Mouse (Mus musculus) CH12.LX (cell line): Measurements from ENCODE around the gene Pou2f1. TPM values are rescaled to one million over a fixed set of nuclear protein-coding genes. Genes with fewer than 3 reads are reported as not detected.
A peak's percentile ranks its signal among the peaks of the same experiment; 100 is the strongest.

Experiments used
- DNase-seq: peaks from one replicate; pipeline ENCODE4 v3.0.0-alpha.2; 2013; ENCODE audit errors: extremely low read depth
- H3K27ac ChIP-seq: 2 replicates; pipeline ENCODE4 v1.5.1; 2012; ENCODE audit warnings: low read depth, mild to moderate bottlenecking, control low read depth, moderate library complexity; ENCODE audit not compliant: insufficient read depth
- H3K27me3 ChIP-seq: replicated peaks from 2 replicates; pipeline ENCODE3; 2012; ENCODE audit warnings: inconsistent platforms
- H3K36me3 ChIP-seq, 2 experiments: replicated peaks in 1 of 2; 2 replicates each; pipeline versions ENCODE3 to v1.6.1; 2012; ENCODE audit warnings: inconsistent platforms in 1 of 2, low read length in 1 of 2, mild to moderate bottlenecking in 1 of 2, mixed read lengths in 1 of 2, moderate library complexity in 1 of 2; ENCODE audit not compliant: control insufficient read depth in 1 of 2, insufficient read depth in 1 of 2
- H3K4me1 ChIP-seq, 2 experiments: 2 replicates each; pipeline ENCODE4 v1.6.1; 2012; ENCODE audit warnings: inconsistent platforms in 1 of 2, moderate library complexity in 1 of 2; ENCODE audit not compliant: insufficient read depth in 2 of 2, control insufficient read depth in 1 of 2
- H3K4me2 ChIP-seq: 2 replicates; pipeline ENCODE4 v1.6.1; 2012; ENCODE audit warnings: low read depth, mild to moderate bottlenecking, control low read depth; ENCODE audit not compliant: poor library complexity, insufficient read depth, severe bottlenecking
- H3K4me3 ChIP-seq, 3 experiments: fragments of 150-350 bp in 1 of 3; sonication (generic) in 1 of 3; replicated peaks in 1 of 3; 2 replicates each; pipeline versions ENCODE3 to v1.5.1; 2011 to 2012; ENCODE audit warnings: low read depth in 2 of 3, low read length in 2 of 3, mild to moderate bottlenecking in 2 of 3, moderate library complexity in 2 of 3, control low read depth in 1 of 3, improper control_type of control experiment in 1 of 3, inconsistent platforms in 1 of 3, mixed read lengths in 1 of 3; ENCODE audit not compliant: poor library complexity in 1 of 3
- H3K79me2 ChIP-seq: replicated peaks from 2 replicates; pipeline ENCODE4 v1.6.1; 2012; ENCODE audit warnings: mild to moderate bottlenecking, moderate library complexity; ENCODE audit not compliant: control insufficient read depth, poor library complexity, insufficient read depth, severe bottlenecking; ENCODE audit errors: extremely low read depth
- H3K9ac ChIP-seq: 2 replicates; pipeline ENCODE4 v1.6.1; 2012; ENCODE audit warnings: low read depth, mild to moderate bottlenecking, control low read depth, moderate library complexity; ENCODE audit not compliant: insufficient read depth
- H3K9me3 ChIP-seq: replicated peaks from 2 replicates; pipeline ENCODE3; 2012; ENCODE audit warnings: low read length, inconsistent platforms, mixed read lengths
- CHD1 ChIP-seq: IDR thresholded peaks from 2 replicates; pipeline ENCODE4 v1.6.1; 2012; ENCODE audit warnings: low read depth, low read length, improper control_type of control experiment, inconsistent platforms
- EP300 ChIP-seq: IDR thresholded peaks from 2 replicates; pipeline ENCODE4 v1.6.1; 2011; ENCODE audit warnings: low read length, improper control_type of control experiment
- ETS1 ChIP-seq: conservative IDR thresholded peaks from 2 replicates; pipeline ENCODE4 v1.6.1; 2012; ENCODE audit warnings: low read depth, mild to moderate bottlenecking, inconsistent platforms, low read length, improper control_type of control experiment, moderate library complexity
- HCFC1 ChIP-seq: IDR thresholded peaks from 2 replicates; pipeline ENCODE4 v1.6.1; 2012; ENCODE audit warnings: low read depth, mild to moderate bottlenecking, inconsistent platforms, low read length, improper control_type of control experiment
- JUND ChIP-seq: conservative IDR thresholded peaks from 2 replicates; pipeline ENCODE4 v1.6.1; 2011; ENCODE audit warnings: low read depth, low read length, improper control_type of control experiment
- MAFK ChIP-seq: IDR thresholded peaks from 2 replicates; pipeline ENCODE4 v1.6.1; 2011; ENCODE audit warnings: low read length, improper control_type of control experiment; ENCODE audit not compliant: insufficient replicate concordance
- MAX ChIP-seq: IDR thresholded peaks from 2 replicates; pipeline ENCODE4 v1.6.1; 2011; ENCODE audit warnings: low read length, improper control_type of control experiment
- MXI1 ChIP-seq: IDR thresholded peaks from 2 replicates; pipeline ENCODE4 v1.6.1; 2011; ENCODE audit warnings: mild to moderate bottlenecking, low read depth, low read length, improper control_type of control experiment
- MYC ChIP-seq: IDR thresholded peaks from 2 replicates; pipeline ENCODE4 v1.6.1; 2011; ENCODE audit warnings: low read depth, mild to moderate bottlenecking, improper control_type of control experiment, low read length
- NELFE ChIP-seq: IDR thresholded peaks from 2 replicates; pipeline ENCODE4 v1.6.1; 2011; ENCODE audit warnings: low read depth, low read length, improper control_type of control experiment
- POLR2A ChIP-seq: IDR thresholded peaks from 2 replicates; pipeline ENCODE4 v1.6.1; 2011; ENCODE audit warnings: low read depth, mild to moderate bottlenecking, improper control_type of control experiment, low read length
- POLR2AphosphoS2 ChIP-seq: IDR thresholded peaks from 2 replicates; pipeline ENCODE4 v1.6.1; 2011; ENCODE audit warnings: low read depth, low read length, improper control_type of control experiment
- SIN3A ChIP-seq: IDR thresholded peaks from 2 replicates; pipeline ENCODE4 v1.6.1; 2012; ENCODE audit warnings: low read length, improper control_type of control experiment, inconsistent platforms
- SMC3 ChIP-seq: IDR thresholded peaks from 2 replicates; pipeline ENCODE4 v1.6.1; 2011; ENCODE audit warnings: low read depth, low read length, improper control_type of control experiment
- TBP ChIP-seq: conservative IDR thresholded peaks from 2 replicates; pipeline ENCODE4 v1.6.1; 2011; ENCODE audit warnings: low read depth, low read length, improper control_type of control experiment
- TCF12 ChIP-seq: IDR thresholded peaks from 2 replicates; pipeline ENCODE4 v1.6.1; 2014; ENCODE audit warnings: low read depth, mild to moderate bottlenecking, inconsistent platforms, low read length, improper control_type of control experiment
- UBTF ChIP-seq: IDR thresholded peaks from 2 replicates; pipeline ENCODE4 v1.6.1; 2012; ENCODE audit warnings: low read depth, mild to moderate bottlenecking, inconsistent platforms, low read length, improper control_type of control experiment, moderate library complexity
- USF1 ChIP-seq: IDR thresholded peaks from 2 replicates; pipeline ENCODE4 v1.6.1; 2014; ENCODE audit warnings: low read depth, mild to moderate bottlenecking, inconsistent platforms, low read length, improper control_type of control experiment
- USF2 ChIP-seq: conservative IDR thresholded peaks from 2 replicates; pipeline ENCODE4 v1.6.1; 2011; ENCODE audit warnings: low read depth, low read length, improper control_type of control experiment
- ZC3H11A ChIP-seq: IDR thresholded peaks from 2 replicates; pipeline ENCODE4 v1.6.1; 2012; ENCODE audit warnings: low read depth, mild to moderate bottlenecking, inconsistent platforms, low read length, improper control_type of control experiment
- ZKSCAN1 ChIP-seq: IDR thresholded peaks from 2 replicates; pipeline ENCODE4 v1.6.1; 2012; ENCODE audit warnings: low read depth, inconsistent platforms, low read length, improper control_type of control experiment, borderline replicate concordance
- ZMIZ1 ChIP-seq: IDR thresholded peaks from 2 replicates; pipeline ENCODE4 v1.6.1; 2012; ENCODE audit warnings: low read depth, mild to moderate bottlenecking, inconsistent platforms, low read length, improper control_type of control experiment
- dilution Hi-C: fragments of 300-500 bp; cut with MboI; formaldehyde crosslinking; loops from 2 replicates; pipeline ENCODE4 v1.14.3; 2020; ENCODE audit warnings: low sequenced_read_pairs; ENCODE audit not compliant: extremely low pct_unique_long_range_greater_than_20kb, extremely low pct_ligation_motif_present
- in situ Hi-C: fragments of 300-500 bp; cut with MboI; formaldehyde crosslinking; loops from 3 replicates; pipeline ENCODE4 v1.14.3; 2019; ENCODE audit warnings: low sequenced_read_pairs, low pct_ligation_motif_present, low pct_unique_long_range_greater_than_20kb, mixed read lengths
- polyA plus RNA-seq: library from polyadenylated mRNA; unstranded; fragments of >175 nt; gene quantifications from 2 replicates; pipeline ENCODE4 v1.2.1, GENCODE M21; 2012; ENCODE audit warnings: low read depth; ENCODE audit not compliant: insufficient read length
- total RNA-seq, 2 experiments: library from RNA; depleted of rRNA; stranded (reverse); fragments of 300-350 nt in 1 of 2; fragments of >200 nt in 1 of 2; gene quantifications; 2 replicates each; pipeline ENCODE4 v1.2.3; 2012 to 2014

The Pou2f1 gene
- total and polyA plus RNA-seq, 3 experiments: 6.4 to 18.3 (median 7.4) TPM

DNA sequence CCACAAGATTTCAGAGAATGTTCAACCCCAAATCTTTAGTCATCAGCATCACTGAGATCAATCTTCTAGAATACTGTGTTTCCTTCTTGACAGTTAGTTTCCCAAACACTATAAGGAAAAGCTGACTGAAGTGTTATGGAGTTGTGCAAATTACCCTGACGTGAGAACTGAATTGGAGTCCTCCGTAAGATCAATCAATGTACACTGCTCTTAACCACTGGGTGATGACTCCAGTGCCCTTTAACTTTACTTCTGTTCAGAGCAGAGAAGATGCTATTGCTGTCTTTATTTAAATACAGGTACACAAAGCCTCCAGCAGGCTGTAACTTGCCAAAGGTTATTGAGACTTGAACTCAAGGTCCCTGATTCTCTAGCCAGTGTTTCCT lies 88.1 kb downstream of the Pou2f1 start:
- Histone ChIP-seq H3K79me2 (peaks cover 9% of the 10 kb centered on the region; the same call in 1 of the 2 replicates), H3K9ac (no peak overlapping the region), H3K27ac (no peak overlapping the region), H3K4me2 (no peak overlapping the region), H3K4me3 (no peak overlapping the region), H3K27me3 (no peaks in the 10 kb centered on the region), H3K9me3 (peaks cover 4% of the 10 kb centered on the region), H3K4me1 (peaks cover 4 to 51% of the 10 kb centered on the region in 2 experiments; a peak in 3 of 4 replicates), H3K36me3 (peaks cover 14 to 44% of the 10 kb centered on the region in 2 experiments)
- TF ChIP-seq MAFK (no peak), TBP (no peak), SIN3A (no peak), USF1 (no peak), HCFC1 (no peak), MXI1 (no peak), USF2 (no peak), TCF12 (no peak), POLR2AphosphoS2 (no peak), ZMIZ1 (no peak), ZC3H11A (no peak), ZKSCAN1 (no peak), ETS1 (no peak), MYC (no peak)
- DNase-seq: no peak
- in situ Hi-C loops (no loop called here), dilution Hi-C loops (no loop called here)

DNA sequence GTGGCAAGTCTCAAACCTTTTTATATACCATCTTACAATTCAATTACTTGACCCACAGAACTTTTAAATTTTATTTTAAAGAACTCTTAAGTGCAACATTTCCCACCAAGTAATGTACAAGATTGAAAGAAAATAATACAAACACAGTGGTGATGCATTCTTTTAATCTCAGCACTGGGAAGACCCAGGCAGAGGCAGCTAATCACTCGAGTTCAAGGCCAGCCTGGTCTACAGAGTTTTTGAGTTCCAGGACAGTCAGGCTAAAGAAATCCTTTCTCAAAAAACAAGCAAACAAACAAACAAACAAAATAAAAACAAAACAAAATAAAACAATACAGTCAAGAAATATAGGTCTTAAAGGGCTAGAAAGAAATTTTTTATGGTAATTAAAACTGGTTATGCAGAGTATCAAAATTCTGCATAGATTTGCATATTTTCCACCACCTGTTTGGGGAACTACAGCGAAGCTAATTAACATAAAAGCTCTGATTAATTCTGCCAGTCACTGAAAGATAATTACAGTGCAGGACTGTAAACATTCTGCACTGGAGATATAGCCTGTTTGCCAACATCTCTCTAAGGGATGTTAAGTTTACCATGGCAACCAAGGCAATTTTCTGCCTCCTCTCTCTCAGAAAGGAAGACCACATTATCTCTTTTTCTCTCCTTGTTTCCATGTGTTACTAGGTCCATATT lies 88.6 kb downstream of the Pou2f1 start:
- Histone ChIP-seq H3K27me3 (no peaks in the 10 kb centered on the region), H3K4me3 (no peak overlapping the region), H3K4me2 (0 out of 2 replicates have a peak overlapping the region, but pooled peaks have one; percentile 9), H3K79me2 (peaks cover 6% of the 10 kb centered on the region; the same call in 1 of the 2 replicates), H3K9ac (no peak overlapping the region), H3K4me1 (peaks cover 4 to 46% of the 10 kb centered on the region in 2 experiments; a peak in 3 of 4 replicates), H3K9me3 (peaks cover 4% of the 10 kb centered on the region), H3K36me3 (peaks cover 18 to 48% of the 10 kb centered on the region in 2 experiments), H3K27ac (no peak overlapping the region)
- peak; percentile 58 for DNase-seq
- in situ Hi-C loops (no loop called here), dilution Hi-C loops (no loop called here)
- 0 out of 2 replicates have a peak, but pooled peaks have one; percentile 11 for TF ChIP-seq TCF12
- no peak for TF ChIP-seq MAX
- TF ChIP-seq SMC3: no peak
- no peak for TF ChIP-seq USF2
- TF ChIP-seq EP300: peak; percentile 59; the same call in 1 of the 2 replicates
- no peak for TF ChIP-seq NELFE
- no peak for TF ChIP-seq TBP
- peak; percentile 45; the same call in 1 of the 2 replicates for TF ChIP-seq ETS1
- TF ChIP-seq UBTF: no peak
- TF ChIP-seq POLR2A: no peak
- TF ChIP-seq JUND: no peak
- TF ChIP-seq CHD1: no peak
